Comparison of ENCODE assay signal across 8 mouse cellular contexts in genomic region chr7:145302488-145303285, GRCm38 (mm10). TPM values are rescaled to one million over a fixed set of nuclear protein-coding genes. Genes with fewer than 3 reads are reported as not detected.
DNase-seq lines count a peak whose midpoint lies in the region; ATAC-seq lines count a peak whose summit lies in the region.

No protein-coding gene starts in this region.

- H3K9ac ChIP-seq in forebrain, embryonic 12.5 days = 0 out of 2 replicates have a peak overlapping the region, but pooled peaks have one; percentile 17

- ATAC-seq in forebrain, embryonic 12.5 days (ENCODE audit: low FRiP score) = peak; percentile 87

- intact Hi-C loops in heart, postnatal 14 days (cut with DNase I) = no loop called here

- H3K27me3 ChIP-seq in forebrain, embryonic 12.5 days = no peaks in the 10 kb centered on the region

- peaks cover 24% of the 10 kb centered on the region for H3K4me1 ChIP-seq in forebrain, embryonic 12.5 days

- no peak overlapping the region for H3K27ac ChIP-seq in forebrain, embryonic 12.5 days

- peak; percentile 30 for DNase-seq in thymus, postnatal 0 days (ENCODE audit: low spot score)
- DNase-seq in thymus, postnatal 25 days = no peak
- DNase-seq in heart, postnatal 14 days = peak; percentile 68 to 71
- peak; percentile 82 to 91 for DNase-seq in kidney, postnatal 4 days
- DNase-seq in mesoderm, embryonic 11.5 days (ENCODE audit: low read depth, low spot score) = peak; percentile 84
- peak; percentile 52 to 77 for DNase-seq in urinary bladder, postnatal 36 days (ENCODE audit: low spot score in 2 of 2)
- no peak for DNase-seq in layer of hippocampus, postnatal 36 days

- H3K4me3 ChIP-seq in forebrain, embryonic 12.5 days (replicated peaks) = peak overlapping the region; percentile 10

- no peaks in the 10 kb centered on the region for H3K36me3 ChIP-seq in forebrain, embryonic 12.5 days (replicated peaks)

- no peaks in the 10 kb centered on the region for H3K9me3 ChIP-seq in forebrain, embryonic 12.5 days

- 6% methylated on average over 20 of the region's 20 CpGs for WGBS in forebrain, embryonic 12.5 days

- H3K4me2 ChIP-seq in forebrain, embryonic 12.5 days = peak overlapping the region; percentile 54

RNA-seq across cellular contexts. Expression of gene Mrgprf, which starts 2.1 kb away (rescaled TPM):
- 1.1 and 1.2 TPM in 2 replicates for polyA plus RNA-seq in thymus, postnatal 0 days (2015; fragmentation: Nextera tagmentation; extraction: Ambion mirVana)
- polyA plus RNA-seq in forebrain, embryonic 12.5 days (2016; fragmentation: Nextera tagmentation; extraction: Ambion mirVana) = 0.46 and 0.47 TPM in 2 replicates
- total RNA-seq in heart, postnatal 14 days (2021) = 1 to 10 TPM; 4.8 to 7.1 TPM
- total RNA-seq in layer of hippocampus, postnatal 36 days (2021) = under 1 TPM; 0.70 to 0.83 TPM

RNA-seq across cellular contexts. Expression of gene Mrgprd, which starts 11.9 kb away (rescaled TPM):
- 0.04 and 0.07 TPM in 2 replicates for polyA plus RNA-seq in thymus, postnatal 0 days (2015; fragmentation: Nextera tagmentation; extraction: Ambion mirVana)
- polyA plus RNA-seq in forebrain, embryonic 12.5 days (2016; fragmentation: Nextera tagmentation; extraction: Ambion mirVana) = not detected in 2 replicates
- not detected for total RNA-seq in heart, postnatal 14 days (2021)
- not detected for total RNA-seq in layer of hippocampus, postnatal 36 days (2021)

RNA-seq across cellular contexts. Expression of gene Tpcn2, which starts 18.9 kb away (rescaled TPM):
- polyA plus RNA-seq in thymus, postnatal 0 days (2015; fragmentation: Nextera tagmentation; extraction: Ambion mirVana) = 10.5 and 13.4 TPM in 2 replicates
- polyA plus RNA-seq in forebrain, embryonic 12.5 days (2016; fragmentation: Nextera tagmentation; extraction: Ambion mirVana) = 4.8 and 5.2 TPM in 2 replicates
- 1 to 10 TPM; 6.0 to 6.2 TPM for total RNA-seq in heart, postnatal 14 days (2021)
- 1 to 10 TPM; 6.1 to 8.5 TPM for total RNA-seq in layer of hippocampus, postnatal 36 days (2021)

Comparison
In these comparisons a context has a peak if more than half of its experiments do, and no peak if none do; other contexts are left out.
1. DNase-seq: peak in thymus, postnatal 0 days (single experiment), heart, postnatal 14 days (2 of 2), kidney, postnatal 4 days (2 of 2), mesoderm, embryonic 11.5 days (single experiment) and urinary bladder, postnatal 36 days (2 of 2); none in thymus, postnatal 25 days (single experiment) and layer of hippocampus, postnatal 36 days (0 of 2).